Mouse (Mus musculus) gastrocnemius, postnatal 14 days (tissue): ENCODE data around the gene Ltb. TPM values are rescaled to one million over a fixed set of nuclear protein-coding genes. Genes with fewer than 3 reads are reported as not detected.

ENCODE experiments used
- DNase-seq: peaks from one replicate; pipeline ENCODE4 v3.0.0; 2021; ENCODE audit warnings: mixed read lengths
- intact Hi-C: fragments of 180-260 bp; cut with DNase I; formaldehyde crosslinking; loops from one replicate; pipeline ENCODE4 v1.15.1; 2025; ENCODE audit warnings: low total_unique reads
- long read RNA-seq, 2 experiments: library from polyadenylated mRNA; stranded (forward); transcript quantifications; one replicate each; pipeline ENCODE4 v2.0.0; 2021
- total RNA-seq, 2 experiments: library from RNA; stranded (reverse); gene quantifications; 2 replicates each; pipeline ENCODE4 v1.2.3; 2021

Ltb gene
- under 1 TPM in 1 of 2 experiments, not detected in 1; 0.31 TPM for total RNA-seq
- long read RNA-seq, experiment 1, result 0 reads
- long read RNA-seq, experiment 2, result 0 reads

DNA sequence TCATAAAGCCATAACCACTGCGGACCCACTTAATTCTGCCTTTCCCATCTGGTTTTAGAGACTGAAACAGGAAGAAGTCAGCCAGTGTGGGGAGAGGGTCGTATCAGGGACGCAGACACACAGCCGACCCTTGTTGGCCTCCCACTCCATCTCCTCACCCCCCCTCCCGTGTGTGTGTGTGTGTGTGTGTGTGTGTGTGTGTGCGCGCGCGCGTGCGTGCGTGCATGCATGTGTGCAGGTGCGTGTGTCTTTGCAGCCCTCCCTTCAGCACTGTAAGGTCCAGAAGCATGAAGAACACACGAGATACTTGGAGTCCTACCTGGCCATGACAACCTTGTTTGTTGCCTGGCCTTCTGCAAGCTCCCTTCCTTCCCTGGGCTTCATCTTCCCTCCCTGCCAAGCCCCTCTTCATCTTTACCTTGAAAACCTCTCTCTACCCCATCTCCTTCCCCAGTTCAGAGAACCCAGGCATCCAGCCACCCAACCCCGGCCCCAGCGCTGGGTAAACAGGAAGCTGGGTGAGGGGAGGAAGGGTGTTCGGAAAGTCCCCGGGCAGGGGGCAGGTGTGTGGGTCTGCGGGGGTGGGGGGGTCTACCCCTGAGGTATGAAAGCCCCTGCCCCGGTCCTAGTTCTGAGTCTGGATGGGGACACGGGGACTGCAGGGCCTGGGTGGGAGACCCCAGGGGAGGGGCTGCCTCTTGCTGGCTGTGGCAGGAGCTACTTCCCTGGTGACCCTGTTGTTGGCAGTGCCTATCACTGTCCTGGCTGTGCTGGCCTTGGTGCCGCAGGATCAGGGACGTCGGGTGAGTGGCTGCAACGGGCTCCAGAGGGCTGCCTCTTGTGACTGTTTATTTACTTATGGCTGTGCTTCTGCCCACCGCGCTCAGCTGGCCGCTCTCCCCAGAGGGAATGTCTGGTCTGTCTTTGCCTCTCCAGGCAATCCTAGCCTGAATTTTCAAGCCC lies at the start of gene Ltb:
Gene Ltb, plus strand, starts transcription at position 559 of the 963 bp plus-strand sequence.
- DNase-seq, result no peak
- intact Hi-C loops, result no loop called here

DNA sequence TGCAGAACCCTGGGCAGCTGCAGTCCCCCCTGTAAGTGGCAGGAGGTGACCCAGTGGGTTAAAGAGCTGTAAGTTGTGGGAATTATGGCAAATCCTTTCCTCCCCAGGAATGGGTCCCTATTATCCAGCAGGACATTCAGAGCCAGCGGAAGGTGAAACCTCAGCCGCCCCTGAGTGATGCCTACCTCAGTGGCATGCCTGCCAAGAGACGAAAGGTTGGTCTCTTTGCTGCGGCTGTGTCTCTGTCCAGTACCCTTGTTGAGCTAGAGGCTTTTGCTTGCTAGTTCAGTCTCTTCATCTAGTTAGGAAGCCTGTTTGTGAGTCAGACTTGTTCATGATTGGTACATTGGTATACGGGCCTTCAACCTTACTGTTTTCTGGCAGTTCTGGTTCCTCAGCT lies 48.1 kb upstream of the Ltb start:
- DNase-seq, result no peak
- intact Hi-C loops, result no loop called here

DNA sequence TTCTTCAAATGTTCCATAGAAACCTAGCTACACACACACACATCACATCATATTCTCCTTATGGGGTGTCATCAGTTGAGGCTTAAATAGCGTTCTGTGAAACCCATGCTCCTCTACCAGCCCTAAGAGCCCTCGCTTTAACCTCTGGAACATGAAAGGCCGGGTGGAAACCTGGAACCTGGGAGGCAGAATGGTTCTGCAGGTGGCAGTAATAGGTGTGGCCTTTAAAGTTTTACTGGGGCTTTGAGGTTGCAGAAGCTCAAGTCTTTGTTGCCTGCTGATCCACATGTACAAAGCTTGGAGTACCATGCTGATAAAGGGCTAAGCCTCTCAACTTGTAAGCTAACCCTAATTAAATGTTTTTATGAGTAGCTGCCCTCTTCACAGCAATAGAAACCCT lies 46.9 kb upstream of the Ltb start:
- intact Hi-C loops, result no loop called here

DNA sequence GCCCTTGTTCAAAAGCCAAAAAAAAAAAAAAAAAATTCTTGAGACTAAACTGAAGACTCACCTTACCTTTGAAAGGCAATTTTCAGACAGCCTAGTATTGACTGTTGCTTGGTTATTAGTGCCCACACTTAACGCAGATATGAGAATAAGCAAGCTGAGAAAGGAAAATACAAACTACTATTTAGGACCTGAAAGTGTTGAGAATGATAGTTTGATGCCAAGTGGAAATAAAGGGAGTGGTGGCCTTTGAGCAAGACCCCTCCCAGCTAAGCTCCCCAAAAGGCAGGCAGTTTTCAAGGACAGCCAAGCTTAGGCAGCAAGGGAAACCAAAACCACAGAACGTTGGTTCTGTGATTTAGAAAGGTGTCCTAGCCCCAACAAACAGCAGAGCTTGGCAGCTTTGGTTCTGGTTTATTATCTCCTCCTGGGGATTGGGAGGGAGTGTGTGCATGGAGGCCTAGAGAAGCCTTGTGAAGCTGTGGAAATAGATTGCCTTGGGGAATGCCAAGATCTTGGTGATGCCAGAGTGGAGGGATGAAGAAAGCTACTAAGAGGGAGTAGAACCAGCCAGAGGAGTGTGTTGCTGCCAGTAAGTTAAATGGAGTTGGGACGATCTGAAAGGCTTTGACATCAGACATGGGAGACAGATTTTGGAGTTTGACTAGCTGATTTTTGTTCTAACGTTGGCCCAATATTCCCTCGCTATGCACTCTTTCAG lies 46.2 kb upstream of the Ltb start:
- intact Hi-C loops, result no loop called here
- no peak for DNase-seq

More for the DNA sequence above, 46.9 kb upstream of the Ltb start:
- no peak for DNase-seq

DNA sequence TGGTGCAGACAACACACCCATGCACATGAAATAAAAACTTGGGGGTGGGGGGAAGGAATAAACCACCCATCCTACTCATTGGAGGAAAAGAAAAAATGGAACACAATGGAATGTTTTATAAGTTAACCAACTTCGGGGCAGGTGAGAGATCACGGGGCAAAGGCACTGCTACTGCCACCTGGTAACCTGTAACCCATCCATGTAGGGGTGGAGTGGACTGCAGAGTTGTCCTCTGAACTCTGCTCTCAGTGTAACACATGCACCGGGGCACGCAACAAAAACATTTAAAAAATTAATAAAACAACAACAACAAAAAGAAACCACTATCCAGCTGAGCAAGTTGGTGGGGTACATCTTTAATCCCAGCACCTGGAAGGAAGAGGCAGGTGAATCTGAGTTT lies 42.1 kb upstream of the Ltb start:
- DNase-seq, result no peak
- intact Hi-C loops, result no loop called here

DNA sequence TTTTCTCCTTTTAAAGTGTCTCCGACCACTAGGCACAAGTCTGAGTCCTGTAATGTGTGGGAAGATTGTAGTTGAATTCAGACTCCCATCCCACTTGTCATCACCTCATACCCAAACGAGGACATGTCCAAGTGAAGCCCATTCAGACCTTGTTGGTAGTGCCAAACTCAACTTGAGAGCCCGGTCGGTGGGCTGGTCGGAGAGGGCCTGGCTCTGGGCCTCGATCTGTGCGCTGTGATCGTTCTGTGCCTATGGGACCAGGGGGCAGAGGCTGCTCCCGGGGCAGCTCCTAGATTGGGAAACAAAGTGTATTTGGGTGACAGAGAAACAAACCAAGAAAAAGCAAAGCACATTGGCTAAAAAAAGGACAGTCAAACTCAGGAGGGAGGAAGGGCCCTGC lies 41.2 kb upstream of the Ltb start:
- intact Hi-C loops, result no loop called here
- DNase-seq, result no peak

DNA sequence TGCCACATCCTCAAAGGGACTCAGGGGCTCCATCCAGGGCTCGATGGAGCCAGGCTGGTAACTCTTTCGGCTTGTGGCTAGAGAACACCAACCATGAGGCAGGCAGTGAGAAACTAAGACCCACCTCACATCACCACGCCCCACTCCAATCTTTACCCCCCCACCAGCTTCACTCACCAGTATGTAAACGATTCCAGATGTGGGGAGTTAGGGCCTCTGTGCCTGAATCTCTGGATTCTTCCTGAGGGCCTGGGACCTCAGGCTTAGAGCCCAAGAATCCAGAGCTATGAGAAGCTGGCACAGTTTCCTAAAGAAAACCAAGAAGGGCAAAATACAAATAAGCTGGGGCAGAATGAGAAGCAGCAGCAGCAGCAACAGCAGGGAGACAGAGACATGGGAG lies 40.3 kb upstream of the Ltb start:
- intact Hi-C loops, result no loop called here

DNA sequence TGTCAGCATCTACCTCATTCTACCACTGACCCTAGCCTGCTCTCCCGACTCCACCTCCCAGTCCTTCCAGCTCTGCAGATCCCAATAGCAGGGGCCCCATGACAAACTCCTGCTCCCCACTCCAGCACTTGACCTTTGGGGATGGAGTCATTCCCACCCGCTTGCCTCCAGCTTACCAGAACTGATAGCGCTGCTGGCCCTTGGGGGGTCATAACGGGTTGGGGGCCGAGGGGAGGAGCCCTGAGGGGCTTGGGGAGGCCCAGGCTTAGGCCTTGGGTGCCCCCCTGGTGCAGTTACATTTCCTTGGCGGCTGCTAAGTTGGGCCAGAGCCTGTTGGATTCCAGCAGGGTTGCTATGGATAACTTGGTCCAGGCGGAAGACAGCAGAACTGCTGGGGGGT lies 39.6 kb upstream of the Ltb start:
- intact Hi-C loops, result no loop called here
- no peak for DNase-seq

More for the DNA sequence above, 40.3 kb upstream of the Ltb start:
- DNase-seq, result no peak

DNA sequence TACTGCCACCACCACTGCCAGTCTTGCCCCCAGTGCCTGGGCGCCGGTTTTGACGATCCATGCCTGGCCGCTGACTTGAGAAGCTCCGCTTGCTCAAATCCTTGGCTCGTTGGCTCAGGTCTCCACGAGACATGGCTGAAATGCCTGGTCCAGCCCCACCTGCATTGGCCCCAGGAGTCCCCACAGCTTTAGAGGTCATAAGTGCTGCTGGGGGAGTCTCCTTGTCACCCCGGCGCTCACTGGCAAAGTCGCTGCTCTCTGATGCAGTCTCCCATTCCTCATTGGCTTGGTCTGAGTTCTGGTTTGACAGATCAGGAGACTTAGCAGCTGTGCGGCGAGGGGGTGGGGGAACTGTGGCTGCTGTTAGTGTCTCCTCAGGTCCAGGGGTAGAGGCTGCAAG lies 38.8 kb upstream of the Ltb start:
- DNase-seq, result no peak
- intact Hi-C loops, result no loop called here

DNA sequence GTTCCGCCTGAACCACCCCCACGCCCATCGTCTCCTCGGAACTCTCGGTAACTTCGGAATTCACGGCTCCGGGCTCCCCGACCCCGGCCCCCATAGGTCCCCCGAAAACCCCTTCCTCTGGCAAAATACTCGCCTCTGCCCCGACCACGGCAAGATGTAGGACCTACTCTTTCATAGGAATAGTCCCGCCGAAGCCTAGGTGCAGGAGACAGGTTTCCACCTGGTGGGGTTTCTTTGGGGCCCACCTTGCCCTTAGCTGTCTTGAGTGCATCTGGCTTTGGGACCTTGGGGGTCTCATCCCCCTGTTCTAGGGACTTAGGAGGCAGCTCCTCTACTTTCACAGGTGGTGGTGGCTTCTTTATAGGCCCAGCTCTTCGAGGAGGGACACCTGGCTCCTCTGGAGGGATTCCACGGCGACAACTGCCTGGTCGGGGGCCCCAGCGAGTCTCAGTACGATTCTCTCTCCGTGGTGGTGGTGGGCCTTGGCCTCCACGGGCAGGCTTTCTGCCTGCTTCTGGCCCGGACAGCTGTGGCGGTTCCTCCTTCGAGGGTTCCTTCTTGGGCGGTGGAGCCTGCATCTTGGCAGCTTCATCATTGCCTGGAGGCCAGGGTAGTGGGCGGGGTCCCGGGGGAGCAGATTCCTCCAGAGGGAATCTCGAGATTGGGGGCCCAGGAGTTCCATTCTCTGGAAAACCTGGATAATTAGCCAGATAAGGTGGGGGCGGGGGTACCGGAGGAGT lies 37.6 kb upstream of the Ltb start:
- intact Hi-C loops, result no loop called here
- no peak for DNase-seq

DNA sequence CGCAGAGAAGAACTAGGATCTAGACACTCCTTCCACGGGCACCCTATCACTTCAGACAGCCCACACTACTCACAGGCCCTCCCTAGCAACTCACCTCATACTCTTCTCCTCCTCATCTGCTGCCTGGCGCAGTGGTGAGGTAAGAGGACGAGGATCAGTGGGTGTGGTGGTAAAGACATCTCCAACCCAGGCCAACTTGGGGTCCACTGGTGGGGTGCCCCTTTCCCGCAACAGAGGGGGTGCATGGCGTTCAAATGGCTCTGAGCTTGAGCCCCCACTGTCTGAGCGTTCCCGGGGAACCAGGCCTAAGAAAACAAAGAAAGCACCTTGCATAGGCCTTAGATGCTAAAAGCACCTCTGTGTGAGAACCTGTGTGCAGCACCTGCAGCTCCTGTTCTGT lies 37.0 kb upstream of the Ltb start:
- intact Hi-C loops, result no loop called here

DNA sequence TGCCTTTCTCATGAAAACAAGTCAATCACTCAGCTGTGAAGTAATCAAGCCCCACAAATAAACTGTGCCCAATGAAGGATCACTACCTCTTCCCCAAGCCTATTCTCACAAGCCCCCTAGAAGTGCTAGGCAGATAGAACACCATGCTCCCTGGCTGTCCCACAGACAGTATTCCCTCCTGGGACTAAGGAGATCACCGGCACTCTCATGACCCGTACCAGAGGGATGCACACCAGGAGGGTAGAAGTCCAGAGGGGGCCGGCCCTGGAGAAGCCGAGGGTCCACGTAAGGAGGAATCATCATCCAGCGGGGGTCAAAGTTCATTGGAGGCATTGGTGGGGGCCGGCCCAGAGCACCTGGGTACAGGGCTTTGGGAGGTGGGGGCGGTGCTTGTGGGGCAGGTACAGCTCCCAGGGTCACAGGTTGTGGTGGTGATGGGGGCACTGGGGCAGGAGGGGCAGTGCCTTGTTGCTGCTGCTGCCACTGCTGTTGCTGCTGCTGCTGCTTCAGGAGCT lies 36.5 kb upstream of the Ltb start:
- intact Hi-C loops, result no loop called here

More for the DNA sequence above, 37.0 kb upstream of the Ltb start:
- DNase-seq, result no peak

DNA sequence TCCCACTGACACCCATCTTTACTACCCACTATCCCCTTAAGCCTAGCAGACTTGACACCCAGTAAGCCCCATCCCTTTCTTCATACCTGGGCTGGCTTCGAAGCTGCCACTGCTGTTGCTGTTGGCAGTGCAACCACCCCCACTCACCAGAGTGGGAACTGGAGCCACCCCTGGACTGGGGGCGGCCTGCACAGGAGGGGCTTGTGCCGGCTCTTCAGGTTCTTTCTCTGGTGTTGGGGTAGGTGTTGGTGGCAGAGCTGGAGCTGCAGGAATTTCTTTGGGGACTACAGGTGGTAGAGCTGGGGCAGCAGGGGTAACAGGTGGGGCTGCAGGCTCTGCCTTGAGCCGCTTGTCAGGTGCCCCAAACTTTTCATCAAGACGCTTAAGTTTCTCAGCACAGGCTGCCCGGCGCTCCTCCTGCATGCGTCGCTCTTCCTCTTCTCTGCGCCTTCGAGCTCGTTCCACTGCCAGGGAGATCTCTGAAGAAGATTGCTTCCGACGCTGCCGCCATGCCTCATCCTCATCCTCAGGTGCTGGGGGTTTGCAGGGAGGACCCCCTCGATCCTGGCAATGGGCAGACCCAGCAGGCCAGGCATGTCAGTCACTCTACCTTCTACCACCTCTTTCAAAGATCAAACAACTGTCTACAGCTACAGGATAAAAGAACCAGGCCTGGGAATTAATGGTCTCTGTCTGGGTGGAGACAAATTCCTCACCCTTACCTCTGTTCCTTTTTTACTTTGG lies 35.2 kb upstream of the Ltb start:
- intact Hi-C loops, result no loop called here
- DNase-seq, result no peak

More for the DNA sequence above, 36.5 kb upstream of the Ltb start:
- no peak for DNase-seq

DNA sequence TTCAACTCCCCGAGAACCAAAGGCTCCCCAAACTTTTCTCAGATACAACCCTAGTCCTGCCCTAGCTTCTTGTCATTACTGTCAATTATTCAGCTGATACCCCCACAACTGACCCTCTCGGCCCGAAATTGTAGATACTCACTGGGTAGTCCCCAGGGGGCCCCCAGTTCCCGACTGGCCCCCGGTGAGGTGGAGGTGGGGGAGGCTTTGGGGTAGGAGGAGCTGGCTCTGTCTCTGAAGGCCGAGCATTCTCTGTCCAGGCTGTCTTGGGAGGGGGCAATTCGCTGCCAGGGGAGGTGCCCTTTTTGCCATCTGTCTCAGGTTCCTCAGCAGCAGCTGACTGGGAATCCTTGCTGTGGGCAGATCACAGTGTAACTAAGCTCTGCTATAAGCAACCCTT lies 34.6 kb upstream of the Ltb start:
- DNase-seq, result no peak
- intact Hi-C loops, result no loop called here

DNA sequence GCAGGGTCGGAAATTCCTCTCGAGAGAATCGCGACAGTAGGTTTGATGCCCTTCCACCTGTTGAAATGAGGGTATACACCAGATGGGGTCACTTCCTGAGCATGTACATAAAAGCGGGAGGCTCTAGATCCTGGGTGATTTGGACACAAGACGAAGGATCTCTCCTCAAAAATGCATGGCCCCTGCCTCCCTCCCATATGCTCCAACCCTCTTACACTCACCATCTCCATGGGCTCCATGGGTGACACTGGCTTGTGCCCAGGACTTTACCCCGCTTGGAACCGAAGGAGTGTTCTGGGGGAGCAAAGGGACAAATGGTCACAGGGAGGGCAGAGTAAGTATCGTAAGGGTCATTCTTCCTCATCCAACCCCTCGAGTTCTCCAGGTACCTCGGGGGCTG lies 32.8 kb upstream of the Ltb start:
- intact Hi-C loops, result no loop called here
- no peak for DNase-seq

DNA sequence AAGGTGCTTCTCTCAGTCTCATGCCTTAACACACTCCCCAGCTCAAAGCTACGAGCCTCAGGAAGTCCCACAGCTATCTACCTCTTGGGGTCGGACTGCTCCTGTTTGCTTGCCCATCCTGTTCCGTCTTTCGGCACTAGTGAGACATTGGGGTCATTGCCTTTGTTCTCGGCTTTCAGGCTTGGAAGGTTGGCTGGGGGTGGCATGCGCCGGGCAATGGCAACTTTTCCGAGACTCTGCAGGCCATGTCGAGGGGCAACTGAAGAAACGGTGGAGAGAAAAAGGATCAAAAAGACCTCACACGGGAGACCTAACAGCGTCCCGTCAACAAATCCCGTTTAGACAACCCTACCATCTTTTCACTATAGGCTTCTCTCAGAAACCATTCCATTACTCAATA lies 32.1 kb upstream of the Ltb start:
- DNase-seq, result no peak
- intact Hi-C loops, result no loop called here

DNA sequence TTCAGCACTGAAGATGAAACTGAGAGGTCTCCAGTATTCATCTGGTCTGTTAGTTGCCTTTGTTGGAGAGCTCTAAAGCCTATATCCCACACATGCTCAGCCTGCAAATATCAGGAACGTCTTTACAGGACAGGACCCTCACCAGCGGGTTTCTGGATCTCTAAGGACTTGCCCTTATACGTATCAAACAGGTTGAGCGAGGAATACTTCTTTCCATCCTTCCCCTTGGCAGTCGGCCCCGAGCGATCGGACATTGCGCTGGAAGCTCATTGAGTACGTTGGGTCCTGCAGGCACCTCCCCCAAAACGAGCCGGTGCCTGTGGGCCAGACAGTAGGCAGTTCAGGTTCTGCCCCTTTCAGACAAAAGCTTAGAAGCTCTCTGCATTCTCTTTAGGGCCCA lies 31.5 kb upstream of the Ltb start:
- intact Hi-C loops, result no loop called here
- DNase-seq, result no peak

DNA sequence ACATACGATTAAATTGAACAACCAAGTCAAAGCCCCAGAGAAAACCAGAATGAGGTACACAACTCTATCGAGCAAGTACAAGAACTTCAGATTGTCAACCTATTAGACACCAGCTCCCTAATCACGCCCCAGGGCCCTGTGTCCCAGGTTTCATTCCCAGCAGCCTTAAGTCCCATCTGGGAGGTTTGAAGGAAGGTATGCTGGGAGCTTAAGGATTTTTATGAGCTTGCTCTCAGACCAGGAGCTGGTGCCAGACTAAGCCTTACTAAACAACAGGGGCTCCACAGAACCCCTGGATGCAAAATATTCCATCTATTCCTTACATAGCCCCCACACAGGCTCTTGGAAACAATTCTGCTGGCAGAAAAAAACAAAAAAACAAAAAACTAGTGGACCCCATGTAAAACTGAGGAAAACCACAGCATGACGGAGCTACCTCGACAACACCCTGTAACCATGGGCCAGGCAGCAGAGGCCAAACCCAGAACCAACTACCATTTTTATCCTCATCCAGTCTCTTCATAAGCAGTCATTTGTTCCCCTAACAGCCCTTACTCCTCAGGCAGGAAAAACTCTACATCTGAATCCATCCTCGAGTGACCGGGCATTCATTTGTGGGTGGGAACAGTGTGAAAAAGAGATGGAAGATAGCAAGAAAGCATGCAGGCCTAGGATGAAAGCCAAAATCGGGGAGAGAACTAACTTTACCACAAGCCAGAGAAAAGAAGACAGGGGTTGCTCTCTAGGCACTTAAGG lies 30.7 kb upstream of the Ltb start:
- intact Hi-C loops, result no loop called here
- DNase-seq, result no peak

DNA sequence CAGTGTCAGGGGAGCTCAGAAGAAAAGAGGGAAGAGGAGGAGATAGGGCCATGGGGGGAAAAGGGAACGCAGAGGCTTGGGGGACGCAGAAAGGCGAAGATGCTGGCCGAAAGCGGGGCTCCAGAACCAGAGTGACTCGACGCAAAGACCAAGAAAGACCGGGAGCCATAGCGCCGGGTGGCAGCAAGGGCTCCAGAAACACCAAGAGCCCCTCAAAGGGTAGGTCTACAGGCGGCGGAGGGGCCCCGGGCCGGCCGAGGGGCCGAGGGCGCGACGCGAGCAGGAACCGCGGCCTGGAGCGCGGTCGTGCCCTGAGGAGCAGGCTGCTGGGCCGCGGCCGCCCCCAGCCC lies 30.0 kb upstream of the Ltb start:
- no peak for DNase-seq
- intact Hi-C loops, result no loop called here
